Mouse (Mus musculus) lung, embryonic 16.5 days (tissue): Measurements from ENCODE around the gene Olfr221. TPM values are rescaled to one million over a fixed set of nuclear protein-coding genes. Genes with fewer than 3 reads are reported as not detected.
"Not testable (repeated sequence)": the region's sequence is repeated elsewhere in the genome, so short reads cannot be mapped to it uniquely, and the experiment has no call there.

ENCODE experiments used
- ATAC-seq: fragments of 200-750 bp; cut with Nextera tagmentation; 2 replicates; pipeline ENCODE4 v1.8.0; 2017; ENCODE audit warnings: low read depth, mild to moderate bottlenecking, moderate library complexity
- H3K27ac ChIP-seq: fragments of 300-500 bp; sonication (generic); 2 replicates; pipeline ENCODE4 v1.5.1; 2014; ENCODE audit warnings: mild to moderate bottlenecking, control low read depth, low read length
- H3K27me3 ChIP-seq: fragments of 300-500 bp; sonication (generic); 2 replicates; pipeline ENCODE4 v1.6.1; 2014; ENCODE audit warnings: low read depth, low read length, mixed read lengths; ENCODE audit not compliant: control insufficient read depth, insufficient read depth
- H3K36me3 ChIP-seq: fragments of 300-500 bp; sonication (generic); 2 replicates; pipeline ENCODE4 v1.6.1; 2014; ENCODE audit warnings: low read length; ENCODE audit not compliant: control insufficient read depth, insufficient read depth
- H3K4me1 ChIP-seq: fragments of 300-500 bp; sonication (generic); replicated peaks from 2 replicates; pipeline ENCODE4 v1.6.1; 2014; ENCODE audit warnings: low read length, mixed read lengths; ENCODE audit not compliant: control insufficient read depth, insufficient read depth
- H3K4me2 ChIP-seq: fragments of 300-500 bp; sonication (generic); 2 replicates; pipeline ENCODE4 v1.6.1; 2014; ENCODE audit warnings: low read depth, low read length, control low read depth
- H3K4me3 ChIP-seq: fragments of 300-500 bp; sonication (generic); 2 replicates; pipeline ENCODE4 v1.5.1; 2014; ENCODE audit warnings: mild to moderate bottlenecking, low read length, control low read depth
- H3K9ac ChIP-seq: fragments of 300-500 bp; sonication (generic); 2 replicates; pipeline ENCODE4 v1.6.1; 2014; ENCODE audit warnings: low read length, control low read depth
- H3K9me3 ChIP-seq: fragments of 300-500 bp; sonication (generic); 2 replicates; pipeline ENCODE4 v1.6.1; 2016; ENCODE audit warnings: low read length; ENCODE audit not compliant: control insufficient read depth
- WGBS: fragments of 180-500 bp; shearing (Covaris S2); extraction: QIAGEN DNeasy Blood & Tissue Kit; methylation state at CpG from one replicate; pipeline ENCODE4 v1.1.7; 2014; 5-methylcytosine and 5-hydroxymethylcytosine counted together
- polyA plus RNA-seq: library from polyadenylated mRNA; unstranded; fragments of >200 nt; fragmentation: Nextera tagmentation; extraction: Ambion mirVana; gene quantifications from 2 replicates; pipeline ENCODE4 v1.2.1, GENCODE M21; 2015

Gene Olfr221
- polyA plus RNA-seq, result not detected in 2 replicates

- not testable (repeated sequence) for H3K36me3 ChIP-seq, H3K27ac ChIP-seq, H3K4me2 ChIP-seq, H3K27me3 ChIP-seq, H3K4me3 ChIP-seq, ATAC-seq, H3K9me3 ChIP-seq, H3K9ac ChIP-seq, H3K4me1 ChIP-seq
- 54% methylated on average over 3 of the region's 3 CpGs for WGBS
These were observed at the start of gene Olfr221 for GRCm38 (mm10) chr14:52042359-52042758. Gene Olfr221, minus strand, starts transcription at chr14:52042459.

GRCm38 (mm10) chr14:52083083-52083482 lies 40.8 kb upstream of the Olfr221 start:
- no peak overlapping the region for H3K9ac ChIP-seq
- H3K27ac ChIP-seq, result no peak overlapping the region
- H3K36me3 ChIP-seq, result peaks cover 34% of the 10 kb centered on the region
- H3K9me3 ChIP-seq, result no peaks in the 10 kb centered on the region
- H3K4me1 ChIP-seq, result no peaks in the 10 kb centered on the region
- no peak overlapping the region for H3K4me3 ChIP-seq
- no peaks in the 10 kb centered on the region for H3K27me3 ChIP-seq
- no peak overlapping the region for H3K4me2 ChIP-seq
- ATAC-seq, result no peak

- Histone ChIP-seq H3K27me3 (no peaks in the 10 kb centered on the region), H3K4me3 (no peak overlapping the region), H3K4me1 (no peaks in the 10 kb centered on the region), H3K9me3 (no peaks in the 10 kb centered on the region), H3K27ac (no peak overlapping the region), H3K36me3 (peaks cover 34% of the 10 kb centered on the region), H3K4me2 (no peak overlapping the region), H3K9ac (no peak overlapping the region)
- ATAC-seq, result no peak
- WGBS, result 90% methylated on average over 15 of the region's 15 CpGs
These were observed 29.4 kb upstream of the Olfr221 start for GRCm38 (mm10) chr14:52071599-52072137.

GRCm38 (mm10) chr14:52066135-52066534 lies 23.9 kb upstream of the Olfr221 start:
- Histone ChIP-seq H3K27ac (no peak overlapping the region), H3K27me3 (no peaks in the 10 kb centered on the region), H3K4me2 (no peak overlapping the region), H3K4me3 (no peak overlapping the region), H3K9ac (no peak overlapping the region), H3K36me3 (peaks cover 4% of the 10 kb centered on the region), H3K4me1 (no peaks in the 10 kb centered on the region), H3K9me3 (no peaks in the 10 kb centered on the region)
- 49% methylated on average over 4 of the region's 4 CpGs for WGBS
- ATAC-seq, result no peak

- Histone ChIP-seq H3K4me1 (no peaks in the 10 kb centered on the region), H3K9ac (no peak overlapping the region), H3K4me3 (no peak overlapping the region), H3K36me3 (no peaks in the 10 kb centered on the region), H3K27me3 (no peaks in the 10 kb centered on the region), H3K4me2 (no peak overlapping the region), H3K27ac (no peak overlapping the region), H3K9me3 (no peaks in the 10 kb centered on the region)
- no peak for ATAC-seq
- 81% methylated on average over 8 of the region's 8 CpGs for WGBS
These were observed 19.5 kb upstream of the Olfr221 start for GRCm38 (mm10) chr14:52061798-52062197.

GRCm38 (mm10) chr14:52060800-52061199 lies 18.5 kb upstream of the Olfr221 start:
- Histone ChIP-seq H3K4me1 (no peaks in the 10 kb centered on the region), H3K27me3 (no peaks in the 10 kb centered on the region), H3K9ac (no peak overlapping the region), H3K36me3 (no peaks in the 10 kb centered on the region), H3K4me2 (no peak overlapping the region), H3K27ac (no peak overlapping the region), H3K9me3 (no peaks in the 10 kb centered on the region), H3K4me3 (no peak overlapping the region)
- WGBS, result 81% methylated on average over 1 of the region's 1 CpGs
- ATAC-seq, result no peak

- H3K27me3 ChIP-seq, result no peaks in the 10 kb centered on the region
- no peaks in the 10 kb centered on the region for H3K36me3 ChIP-seq
- H3K4me1 ChIP-seq, result no peaks in the 10 kb centered on the region
- no peak for ATAC-seq
- 46% methylated on average over 4 of the region's 4 CpGs for WGBS
- no peak overlapping the region for H3K4me3 ChIP-seq
- H3K9me3 ChIP-seq, result no peaks in the 10 kb centered on the region
- H3K27ac ChIP-seq, result no peak overlapping the region
- H3K4me2 ChIP-seq, result no peak overlapping the region
- H3K9ac ChIP-seq, result no peak overlapping the region
These were observed 17.7 kb upstream of the Olfr221 start for GRCm38 (mm10) chr14:52059982-52060381.

- not testable (repeated sequence) for H3K4me2 ChIP-seq
These were observed 10.5 kb upstream of the Olfr221 start for GRCm38 (mm10) chr14:52052720-52053119.

GRCm38 (mm10) chr14:52045966-52046565 lies 3.8 kb upstream of the Olfr221 start:
- no peak for ATAC-seq
- Histone ChIP-seq H3K27ac (no peak overlapping the region), H3K9me3 (no peaks in the 10 kb centered on the region), H3K36me3 (no peaks in the 10 kb centered on the region), H3K4me3 (no peak overlapping the region), H3K27me3 (no peaks in the 10 kb centered on the region), H3K4me1 (no peaks in the 10 kb centered on the region), H3K4me2 (no peak overlapping the region), H3K9ac (no peak overlapping the region)
- 67% methylated on average over 9 of the region's 9 CpGs for WGBS

More at GRCm38 (mm10) chr14:52052720-52053119, 10.5 kb upstream of the Olfr221 start:
- not testable (repeated sequence) for H3K27me3 ChIP-seq, H3K9me3 ChIP-seq, H3K27ac ChIP-seq, ATAC-seq, H3K36me3 ChIP-seq, H3K9ac ChIP-seq, H3K4me3 ChIP-seq, H3K4me1 ChIP-seq
- 89% methylated on average over 3 of the region's 3 CpGs for WGBS
